Mouse (Mus musculus): ENCODE results near the gene Retreg2.

DNA sequence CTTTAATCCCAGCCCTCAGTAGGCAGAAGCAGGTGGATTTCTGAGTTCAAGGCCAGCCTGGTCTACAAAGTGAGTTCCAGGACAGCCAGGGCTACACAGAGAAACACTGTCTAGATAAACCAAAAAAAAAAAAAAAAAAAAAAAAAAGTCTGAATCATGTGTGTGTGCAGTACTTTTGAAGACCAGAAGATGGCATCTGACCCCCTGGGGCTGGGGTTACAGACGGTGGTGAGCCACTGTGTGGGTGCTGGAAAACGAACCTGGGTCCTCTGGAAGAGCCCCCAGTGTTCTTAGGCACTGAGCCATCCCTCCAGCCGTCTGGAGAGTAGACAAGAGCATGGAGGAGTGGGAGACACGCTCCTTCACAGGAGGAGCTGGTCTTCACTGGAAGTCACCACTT lies 39.6 kb downstream of the Retreg2 start:
- TF ChIP-seq ZNF384 (IDR thresholded peaks at IDR 0.05; ENCODE audit: low read depth, low read length) = peak; percentile 95
- TF ChIP-seq MAFK (IDR thresholded peaks at IDR 0.05; ENCODE audit: insufficient read depth, low read depth, low read length) = no peak
- no peak for TF ChIP-seq ZC3H11A (IDR thresholded peaks at IDR 0.05; ENCODE audit: borderline replicate concordance, low read depth, low read length)
